Mouse (Mus musculus) gonadal fat pad, adult 2 months (tissue): ENCODE results near the gene Ms4a4b. TPM values are rescaled to one million over a fixed set of nuclear protein-coding genes. Genes with fewer than 3 reads are reported as not detected.
"Not testable (repeated sequence)": the region's sequence is repeated elsewhere in the genome, so short reads cannot be mapped to it uniquely, and the experiment has no call there.

Experiments
- DNase-seq: peaks from one replicate; pipeline ENCODE4 v3.0.0-alpha.2; 2012; ENCODE audit warnings: low read depth
- polyA plus RNA-seq: library from polyadenylated mRNA; depleted of rRNA; stranded (reverse); fragments of >200 nt; gene quantifications from 2 replicates; pipeline ENCODE4 v1.2.3, GENCODE M21; 2012; rRNA removed

Gene Ms4a4b
- 1.7 and 1.8 TPM in 2 replicates for polyA plus RNA-seq

GRCm38 (mm10) chr19:11443338-11443737 is at the start of gene Ms4a4b:
Gene Ms4a4b, plus strand, starts transcription at chr19:11443553.
- DNase-seq = no peak

GRCm38 (mm10) chr19:11395769-11396168 is 47.6 kb upstream of the Ms4a4b start:
- no peak for DNase-seq

- DNase-seq = no peak
Measured at GRCm38 (mm10) chr19:11404527-11404926, 38.8 kb upstream of the Ms4a4b start, which contains the start of gene Ms4a4c. Gene Ms4a4c, plus strand, starts transcription at chr19:11404770.

- no peak for DNase-seq
Measured at GRCm38 (mm10) chr19:11407428-11407827, 35.9 kb upstream of the Ms4a4b start.

- DNase-seq = no peak
Measured at GRCm38 (mm10) chr19:11408591-11408990, 34.8 kb upstream of the Ms4a4b start.

- no peak for DNase-seq
Measured at GRCm38 (mm10) chr19:11411640-11412039, 31.7 kb upstream of the Ms4a4b start.

- DNase-seq = no peak
Measured at GRCm38 (mm10) chr19:11414084-11414483, 29.3 kb upstream of the Ms4a4b start.

- no peak for DNase-seq
Measured at GRCm38 (mm10) chr19:11415581-11415980, 27.8 kb upstream of the Ms4a4b start.

GRCm38 (mm10) chr19:11418865-11419264 is 24.5 kb upstream of the Ms4a4b start:
- DNase-seq = not testable (repeated sequence)

GRCm38 (mm10) chr19:11431209-11431608 is 12.1 kb upstream of the Ms4a4b start:
- DNase-seq = not testable (repeated sequence)

GRCm38 (mm10) chr19:11435058-11435834 is 8.1 kb upstream of the Ms4a4b start:
- DNase-seq = no peak

- no peak for DNase-seq
Measured at GRCm38 (mm10) chr19:11443964-11444363, 611 bp downstream of the Ms4a4b start.

GRCm38 (mm10) chr19:11447238-11447637 is 3.9 kb downstream of the Ms4a4b start:
- DNase-seq = no peak

GRCm38 (mm10) chr19:11459041-11459440 is 15.7 kb downstream of the Ms4a4b start:
- not testable (repeated sequence) for DNase-seq

- DNase-seq = not testable (repeated sequence)
Measured at GRCm38 (mm10) chr19:11464795-11465194, 21.4 kb downstream of the Ms4a4b start.

- no peak for DNase-seq
Measured at GRCm38 (mm10) chr19:11466471-11466870, 23.1 kb downstream of the Ms4a4b start.

- not testable (repeated sequence) for DNase-seq
Measured at GRCm38 (mm10) chr19:11468361-11468760, 25.0 kb downstream of the Ms4a4b start.

- DNase-seq = not testable (repeated sequence)
Measured at GRCm38 (mm10) chr19:11469215-11469614, 25.9 kb downstream of the Ms4a4b start, which contains the start of gene Ms4a6c. Gene Ms4a6c, plus strand, starts transcription at chr19:11469366.

GRCm38 (mm10) chr19:11479714-11480113 is 36.4 kb downstream of the Ms4a4b start:
- DNase-seq = no peak

- no peak for DNase-seq
Measured at GRCm38 (mm10) chr19:11482684-11483083, 39.3 kb downstream of the Ms4a4b start.

- DNase-seq = no peak
Measured at GRCm38 (mm10) chr19:11483941-11484340, 40.6 kb downstream of the Ms4a4b start.

- no peak for DNase-seq
Measured at GRCm38 (mm10) chr19:11484388-11484787, 41.0 kb downstream of the Ms4a4b start.

- no peak for DNase-seq
Measured at GRCm38 (mm10) chr19:11485266-11485665, 41.9 kb downstream of the Ms4a4b start.
